Mouse (Mus musculus): ENCODE results near the gene Nup62.

Gene Nup62

DNA sequence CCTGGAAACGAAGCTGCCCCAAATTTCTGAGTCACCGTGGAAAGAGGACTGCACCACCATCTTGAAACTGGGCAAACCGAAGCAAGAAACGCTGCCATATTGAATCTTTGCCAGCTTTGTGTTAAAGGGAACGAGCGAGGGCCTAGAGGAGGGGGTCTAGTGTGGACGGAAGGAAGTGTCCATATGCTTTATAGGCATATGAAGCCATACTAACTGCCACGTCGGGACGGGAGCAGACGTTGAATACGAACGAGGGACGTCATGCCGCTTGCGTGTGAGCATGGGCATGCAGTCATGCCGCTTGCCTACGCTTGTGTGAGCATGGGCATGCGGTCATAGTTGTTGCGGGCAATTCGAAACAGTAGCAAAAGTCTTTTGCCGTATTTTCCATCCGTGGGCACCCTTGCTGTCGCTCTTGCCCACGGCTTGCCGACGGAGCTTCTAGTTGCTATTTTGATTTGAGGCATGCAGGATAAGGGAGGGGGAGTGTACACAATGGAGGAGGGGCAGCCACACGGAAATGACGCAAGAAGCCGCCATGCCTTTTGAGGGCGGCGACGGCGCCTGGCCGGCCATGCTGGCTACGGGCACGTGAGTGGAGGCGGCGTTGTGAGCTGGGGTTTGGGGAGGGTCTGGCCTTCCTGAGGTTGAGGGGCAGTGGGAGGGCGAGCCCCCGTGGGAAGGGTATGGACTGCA lies 33.7 kb downstream of the Nup62 start:
- peak; percentile 82 to 88 for DNase-seq (ENCODE audit: low spot score in 2 of 2)

DNA sequence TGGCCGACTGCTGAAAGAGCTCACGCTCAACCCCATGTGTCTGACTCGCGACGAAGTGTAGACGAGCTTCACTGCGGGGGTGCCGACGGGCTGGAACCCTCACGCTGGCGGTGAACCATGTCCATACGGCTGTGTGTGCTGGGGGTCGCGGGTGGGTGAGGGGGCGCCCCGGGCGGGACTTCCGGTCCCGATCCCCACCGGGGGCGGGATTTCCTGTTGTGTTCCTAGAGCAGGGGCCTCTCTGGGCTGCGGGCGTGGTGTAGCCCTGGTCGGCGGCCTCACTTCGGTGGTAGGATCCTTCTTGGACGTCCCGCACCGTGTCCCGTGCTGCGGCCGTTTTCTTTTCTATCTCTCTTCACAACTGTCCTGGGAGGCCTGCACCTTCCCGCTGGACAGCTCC lies 34.3 kb downstream of the Nup62 start:
- DNase-seq (ENCODE audit: low spot score in 2 of 2) = peak; percentile 65 to 66

DNA sequence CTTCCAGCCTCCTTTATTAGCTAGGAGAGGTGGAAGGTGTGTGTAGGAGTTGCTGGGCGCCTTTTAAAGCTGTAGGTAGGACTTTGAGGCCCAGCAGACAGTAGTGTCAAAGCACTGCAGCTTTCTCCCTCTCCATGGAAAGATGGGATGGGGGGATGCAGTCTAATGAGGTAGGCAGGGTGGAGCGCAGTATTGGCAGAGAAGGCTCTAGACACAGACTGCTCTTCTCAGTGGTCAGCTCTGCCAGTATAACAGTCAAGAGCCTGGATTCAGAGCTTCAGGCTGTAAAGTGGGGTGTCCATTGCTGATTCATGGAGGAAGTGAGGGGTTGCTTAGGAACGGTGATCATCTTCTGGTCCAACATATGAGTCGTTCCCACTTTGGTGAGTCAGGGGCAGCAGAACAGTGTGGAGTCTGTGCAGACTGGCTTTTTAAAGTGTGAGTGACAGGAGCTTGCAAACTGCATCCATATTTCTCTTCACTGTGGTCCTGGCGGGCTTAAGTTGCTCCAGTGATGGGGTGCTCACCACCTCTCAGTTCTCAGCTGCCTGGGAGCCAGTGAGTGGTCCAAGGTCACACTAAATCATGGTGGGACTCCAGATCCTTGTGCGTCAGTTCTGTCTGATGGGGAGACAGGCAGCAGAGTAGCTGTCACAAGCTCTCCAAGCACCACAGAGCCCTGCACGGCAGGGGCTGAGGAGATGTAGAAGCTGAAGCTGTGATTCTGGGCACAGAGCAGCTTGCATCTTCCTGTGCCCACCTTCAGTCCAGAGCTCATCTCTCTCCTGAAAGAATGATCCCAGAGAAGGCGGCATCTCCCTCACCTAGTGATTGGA lies 35.1 kb downstream of the Nup62 start:
- no peak for DNase-seq (ENCODE audit: low spot score in 2 of 2)

DNA sequence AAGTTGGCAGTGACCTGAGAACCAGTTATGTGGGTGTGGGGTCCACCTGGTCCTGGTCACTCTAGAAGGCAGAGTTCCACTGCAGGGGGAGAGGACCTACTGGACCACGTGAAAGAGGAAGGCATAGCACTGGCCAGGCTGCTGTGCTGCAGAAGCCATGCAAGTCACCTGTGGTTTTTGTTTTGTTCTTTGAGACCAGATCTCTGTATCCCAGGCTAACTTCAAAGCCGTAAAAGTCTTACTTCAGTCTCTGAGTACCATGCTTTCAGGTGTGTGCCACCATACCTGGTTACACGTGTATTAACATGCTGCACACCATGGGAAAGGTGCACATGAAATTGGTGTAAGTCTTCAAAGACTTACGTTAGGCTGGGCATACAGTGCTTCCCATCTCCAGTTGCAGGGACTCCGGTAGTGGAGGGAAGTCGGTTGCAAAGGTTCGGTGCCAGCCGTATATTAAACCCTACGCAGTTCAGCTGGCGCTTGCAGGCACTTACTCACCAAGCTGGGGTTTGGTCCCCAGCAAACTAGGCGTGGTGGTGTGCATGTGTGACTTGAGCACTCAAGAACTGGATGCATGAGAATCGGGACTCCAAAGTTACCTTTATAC lies 35.8 kb downstream of the Nup62 start:
- no peak for DNase-seq (ENCODE audit: low spot score in 2 of 2)

DNA sequence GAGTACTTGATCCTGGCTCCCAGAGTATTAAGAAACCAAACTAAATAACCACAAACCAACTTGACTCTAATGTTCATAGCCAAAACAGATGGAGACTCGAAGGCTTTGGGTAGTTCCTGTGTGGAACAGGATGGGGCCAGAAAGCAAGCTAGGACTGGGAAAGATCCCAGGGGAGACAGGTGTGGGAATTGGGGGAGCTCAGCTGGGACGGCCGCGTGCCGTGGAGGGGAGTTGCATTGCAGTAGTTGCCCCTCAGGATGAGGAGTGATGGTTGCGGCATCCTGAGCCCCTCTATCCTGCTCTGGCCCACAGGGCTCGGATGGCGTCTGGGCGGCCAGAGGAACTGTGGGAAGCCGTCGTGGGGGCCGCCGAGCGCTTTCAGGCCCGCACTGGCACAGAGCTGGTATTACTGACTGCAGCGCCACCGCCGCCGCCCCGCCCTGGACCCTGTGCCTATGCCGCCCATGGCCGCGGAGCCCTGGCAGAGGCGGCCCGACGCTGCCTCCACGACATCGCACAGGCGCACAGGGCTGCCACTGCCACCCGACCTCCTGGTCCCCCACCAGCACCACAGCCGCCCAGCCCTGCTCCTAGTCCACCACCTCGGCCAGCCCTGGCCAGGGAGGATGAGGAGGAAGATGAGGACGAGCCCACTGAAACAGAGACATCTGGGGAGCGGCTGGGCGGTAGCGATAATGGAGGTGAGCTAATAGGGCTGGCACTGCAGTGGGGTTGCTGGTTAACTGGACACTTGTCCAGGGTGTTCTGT lies 36.6 kb downstream of the Nup62 start:
- DNase-seq (ENCODE audit: low spot score in 2 of 2) = no peak

DNA sequence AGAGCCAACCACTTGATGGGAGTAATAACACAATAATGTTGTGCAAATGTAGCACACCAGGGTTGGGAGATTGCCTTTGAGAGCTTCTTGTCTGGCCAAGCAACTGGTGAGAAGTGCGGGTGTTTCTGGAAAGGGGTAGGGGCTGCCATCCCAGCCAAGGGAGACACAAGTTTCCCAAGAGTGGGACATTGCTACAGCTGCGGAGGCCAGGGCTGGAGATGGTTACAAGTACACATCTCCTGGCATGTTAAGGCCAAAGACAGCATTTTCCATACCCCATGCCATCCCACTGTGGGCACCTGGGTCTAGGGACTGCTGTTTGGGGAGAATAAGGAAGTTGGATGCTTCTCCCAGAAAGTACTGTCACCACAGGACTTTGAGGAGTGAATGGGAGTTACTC lies 37.2 kb downstream of the Nup62 start:
- DNase-seq (ENCODE audit: low spot score in 2 of 2) = no peak

DNA sequence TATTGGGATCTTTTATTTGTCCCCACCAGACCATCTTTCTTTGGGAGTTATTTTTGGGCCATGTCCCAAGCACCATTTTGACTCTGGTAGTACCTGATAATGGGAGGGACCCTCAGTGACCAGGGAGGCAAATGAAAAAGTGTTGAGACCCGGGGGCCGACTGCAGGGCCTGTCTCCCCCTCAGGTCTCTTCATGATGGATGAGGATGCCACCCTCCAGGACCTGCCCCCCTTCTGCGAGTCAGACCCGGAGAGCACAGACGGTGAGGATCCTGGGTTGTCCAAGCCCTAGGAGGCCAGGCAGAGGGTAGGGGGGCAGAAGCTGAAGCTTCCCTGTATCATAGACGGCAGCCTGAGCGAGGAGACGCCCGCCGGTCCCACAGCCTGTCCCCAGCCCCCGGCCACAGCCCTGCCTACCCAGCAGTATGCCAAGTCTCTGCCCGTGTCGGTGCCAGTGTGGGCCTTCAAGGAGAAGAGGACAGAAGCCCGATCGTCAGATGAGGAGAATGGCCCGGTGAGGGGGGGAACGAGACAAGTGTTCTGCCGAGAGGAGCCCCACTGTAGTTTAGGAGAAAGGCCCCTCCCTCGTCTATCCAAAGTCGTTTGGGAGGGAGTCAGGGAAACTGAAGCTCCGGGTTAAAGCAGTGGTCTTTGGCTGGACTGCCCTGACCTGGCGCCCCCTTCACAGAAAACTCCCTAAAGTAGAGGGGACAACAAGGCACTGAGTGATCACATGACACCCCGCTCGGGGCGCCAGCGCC lies 37.9 kb downstream of the Nup62 start:
- DNase-seq (ENCODE audit: low spot score in 2 of 2) = no peak

DNA sequence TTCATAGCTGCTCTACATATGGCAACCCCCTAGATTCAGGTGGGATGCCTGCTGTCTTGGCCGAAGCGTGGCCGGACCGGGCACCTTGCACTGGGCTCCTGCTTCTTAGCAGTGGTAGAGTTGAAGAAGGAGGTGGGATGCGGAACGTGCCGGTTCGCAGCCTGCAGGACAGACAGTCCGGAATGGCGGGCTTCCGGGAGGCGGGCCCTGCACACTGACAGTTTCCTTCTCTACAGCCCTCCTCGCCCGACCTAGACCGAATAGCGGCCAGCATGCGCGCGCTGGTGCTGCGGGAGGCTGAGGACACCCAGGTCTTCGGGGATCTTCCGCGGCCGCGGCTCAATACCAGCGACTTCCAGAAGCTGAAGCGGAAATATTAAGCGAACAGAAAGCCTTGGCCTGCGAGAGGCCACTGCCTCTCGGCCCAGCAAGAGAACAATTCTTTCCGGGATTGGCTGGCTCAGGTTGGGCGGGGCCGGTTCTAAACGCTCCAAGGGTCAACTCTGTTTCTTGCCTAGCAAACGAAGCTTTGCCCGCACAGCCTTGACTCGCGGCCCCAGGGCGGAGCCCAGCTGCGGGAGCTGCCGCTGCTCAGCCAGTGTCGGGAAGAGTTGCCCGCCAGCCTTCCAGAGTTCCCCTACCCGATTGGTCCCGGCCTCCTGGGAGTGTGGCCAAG lies 38.6 kb downstream of the Nup62 start:
- peak; percentile 84 for DNase-seq (ENCODE audit: low spot score in 2 of 2)

DNA sequence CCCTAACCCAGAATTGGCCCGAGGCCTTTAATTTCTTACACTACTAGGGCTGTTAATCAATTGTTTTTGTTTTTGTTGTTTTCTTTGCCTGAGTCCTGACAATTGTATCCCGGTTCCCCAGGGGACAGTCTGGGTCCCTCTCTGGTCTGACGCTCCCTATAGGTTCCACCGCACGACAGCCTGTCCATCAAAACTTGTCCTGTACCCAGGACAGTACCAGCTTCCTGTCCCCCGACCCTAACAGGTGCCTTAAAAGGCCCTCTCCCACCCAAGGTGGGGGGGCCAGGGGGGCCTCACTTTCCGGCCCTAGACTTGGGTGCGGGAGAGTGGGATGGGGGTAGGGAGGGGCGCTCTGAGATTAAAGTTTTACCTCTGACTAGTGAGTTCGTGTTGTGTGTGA lies 39.1 kb downstream of the Nup62 start:
- no peak for DNase-seq (ENCODE audit: low spot score in 2 of 2)

DNA sequence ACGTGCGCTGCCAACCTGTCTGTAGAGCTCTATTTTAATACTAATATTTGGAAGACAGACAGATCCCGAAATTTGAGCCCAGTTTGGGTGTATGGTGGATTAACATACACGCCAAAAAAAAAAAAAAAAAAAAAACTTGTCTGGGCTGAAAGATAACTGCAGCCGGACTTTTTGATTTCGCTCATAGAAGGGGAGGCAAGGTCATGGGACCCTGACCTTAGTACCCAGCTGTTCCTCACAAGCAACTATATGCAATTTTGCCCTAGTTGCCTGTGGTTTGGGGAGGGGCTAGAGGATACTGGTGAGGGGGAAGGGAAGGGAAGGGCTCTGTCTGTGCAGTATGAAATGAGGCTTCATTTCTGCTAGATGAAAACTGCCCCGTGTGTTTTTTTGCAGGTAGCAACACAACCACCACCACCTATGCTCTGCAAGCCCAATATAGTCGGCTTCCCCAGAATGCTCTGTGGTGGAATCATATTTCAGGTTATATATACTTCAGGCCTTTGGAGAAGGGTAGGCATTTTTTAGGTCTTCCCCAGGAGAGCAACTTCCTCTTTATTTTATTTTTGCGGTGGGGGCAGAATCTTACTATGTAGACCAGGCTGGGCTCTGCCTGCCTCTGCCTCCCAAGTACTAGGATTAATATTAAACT lies 40.5 kb downstream of the Nup62 start:
- DNase-seq (ENCODE audit: low spot score in 2 of 2) = no peak

DNA sequence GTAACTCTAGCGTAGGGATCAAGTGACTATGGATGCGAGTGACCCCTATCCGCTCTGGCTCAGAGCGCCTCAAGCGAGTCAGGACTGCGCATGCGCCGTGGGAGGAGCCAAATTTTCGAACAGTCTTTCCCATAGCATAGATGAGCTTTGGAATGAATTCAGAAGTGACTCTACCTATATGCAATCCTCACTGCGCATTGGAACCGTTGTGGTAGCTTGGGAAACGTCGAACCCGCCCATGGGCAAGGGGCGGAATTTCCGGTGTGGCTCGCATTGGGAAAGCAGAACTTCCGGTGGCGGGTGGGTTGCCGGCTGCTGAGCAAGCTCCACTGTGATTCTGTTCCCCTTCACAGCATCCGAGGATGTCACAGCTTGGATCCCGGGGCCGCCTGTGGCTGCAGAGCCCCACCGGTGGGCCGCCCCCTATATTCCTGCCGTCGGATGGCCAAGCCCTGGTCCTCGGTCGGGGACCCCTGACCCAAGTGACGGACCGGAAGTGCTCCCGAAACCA lies 41.2 kb downstream of the Nup62 start, which contains the start of gene Pnkp:
Gene Pnkp, plus strand, starts transcription at position 98 of the 511 bp plus-strand sequence.
- peak; percentile 74 to 77 for DNase-seq (ENCODE audit: low spot score in 2 of 2)

DNA sequence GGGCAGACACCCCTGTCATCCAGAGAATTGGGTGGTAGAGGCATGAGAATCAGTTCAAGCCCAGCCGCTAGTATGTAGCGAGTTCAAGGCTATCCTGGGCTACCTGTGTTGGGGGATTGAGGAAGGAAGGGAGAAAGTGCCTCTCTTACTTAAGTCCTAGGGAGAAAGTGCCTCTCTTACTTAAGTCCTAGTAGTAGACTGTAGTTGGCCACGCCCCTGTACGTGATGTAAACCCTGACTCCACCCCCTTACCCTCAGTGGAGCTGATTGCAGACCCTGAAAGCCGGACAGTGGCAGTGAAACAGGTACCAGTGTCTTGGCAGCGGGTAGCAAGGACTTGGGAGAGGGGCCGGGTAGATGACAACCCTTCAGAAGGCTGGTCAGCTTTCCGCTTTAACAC lies 42.0 kb downstream of the Nup62 start:
- no peak for DNase-seq (ENCODE audit: low spot score in 2 of 2)

DNA sequence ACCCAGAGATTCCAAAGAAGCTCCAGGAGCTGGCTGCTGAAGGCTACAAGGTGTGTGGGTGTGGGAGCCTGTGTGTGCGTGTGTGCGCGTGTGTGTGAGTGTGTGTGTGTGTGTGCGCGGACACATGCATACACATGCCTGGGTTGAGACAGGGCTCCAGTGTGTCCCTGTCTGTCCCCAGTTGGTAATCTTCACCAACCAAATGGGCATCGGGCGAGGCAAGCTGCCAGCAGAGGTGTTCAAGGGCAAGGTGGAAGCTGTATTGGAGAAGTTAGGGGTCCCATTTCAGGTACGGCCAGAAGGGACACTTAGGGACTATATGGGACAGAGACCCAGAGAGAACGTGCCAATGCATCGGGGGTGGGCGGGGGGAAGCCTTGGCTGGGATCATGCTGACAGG lies 44.0 kb downstream of the Nup62 start:
- no peak for DNase-seq (ENCODE audit: low spot score in 2 of 2)

DNA sequence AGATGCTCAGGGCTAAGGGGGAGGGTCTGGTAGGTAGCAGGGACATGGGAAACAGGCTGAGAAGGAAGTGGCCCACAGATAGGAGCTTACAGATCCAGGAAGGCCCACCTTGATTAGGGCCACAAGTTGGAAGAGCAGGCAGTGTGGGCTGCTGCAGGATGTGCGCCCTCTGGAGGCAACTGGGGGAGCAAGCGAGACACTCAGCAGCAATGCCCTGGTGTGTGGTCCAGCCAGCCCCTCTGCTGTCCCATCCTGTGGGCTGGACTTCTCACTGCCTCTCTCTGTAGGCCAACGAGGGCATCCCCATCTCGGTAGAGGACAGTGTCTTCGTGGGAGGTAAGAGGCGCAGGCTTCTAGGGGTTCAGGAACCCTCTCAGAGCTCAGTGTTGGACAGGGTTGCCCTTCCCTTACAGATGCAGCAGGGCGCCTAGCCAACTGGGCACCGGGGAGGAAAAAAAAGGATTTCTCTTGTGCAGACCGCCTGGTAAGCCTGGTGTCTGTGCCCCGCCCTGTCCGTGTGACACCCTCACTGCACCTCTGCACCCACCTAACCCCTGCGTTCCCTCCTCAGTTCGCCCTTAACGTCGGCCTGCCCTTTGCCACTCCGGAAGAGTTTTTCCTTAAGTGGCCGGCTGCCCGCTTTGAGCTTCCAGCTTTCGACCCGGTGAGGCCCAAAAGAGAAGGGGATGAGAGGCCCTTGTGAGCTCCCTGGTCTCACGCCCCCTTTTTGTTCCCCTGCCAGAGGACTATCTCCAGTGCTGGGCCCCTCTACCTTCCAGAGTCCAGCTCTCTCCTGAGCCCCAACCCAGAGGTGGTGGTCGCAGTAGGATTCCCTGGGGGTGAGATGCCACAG lies 44.9 kb downstream of the Nup62 start:
- no peak for DNase-seq (ENCODE audit: low spot score in 2 of 2)

DNA sequence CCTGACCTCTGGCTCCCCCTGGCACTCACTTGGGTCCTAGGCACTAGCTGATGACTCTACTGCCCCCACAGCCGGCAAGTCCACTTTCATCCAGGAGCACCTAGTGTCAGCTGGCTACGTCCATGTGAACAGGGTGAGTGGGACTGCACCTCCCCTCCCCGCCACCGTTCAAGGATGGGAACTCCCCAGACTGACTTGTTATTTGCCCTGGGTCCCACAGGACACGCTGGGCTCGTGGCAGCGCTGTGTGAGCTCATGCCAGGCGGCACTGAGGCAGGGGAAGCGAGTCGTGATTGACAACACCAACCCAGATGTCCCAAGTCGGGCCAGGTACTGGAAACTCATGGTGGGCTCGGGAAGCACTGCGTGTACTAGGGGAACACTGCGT lies 45.5 kb downstream of the Nup62 start:
- no peak for DNase-seq (ENCODE audit: low spot score in 2 of 2)

DNA sequence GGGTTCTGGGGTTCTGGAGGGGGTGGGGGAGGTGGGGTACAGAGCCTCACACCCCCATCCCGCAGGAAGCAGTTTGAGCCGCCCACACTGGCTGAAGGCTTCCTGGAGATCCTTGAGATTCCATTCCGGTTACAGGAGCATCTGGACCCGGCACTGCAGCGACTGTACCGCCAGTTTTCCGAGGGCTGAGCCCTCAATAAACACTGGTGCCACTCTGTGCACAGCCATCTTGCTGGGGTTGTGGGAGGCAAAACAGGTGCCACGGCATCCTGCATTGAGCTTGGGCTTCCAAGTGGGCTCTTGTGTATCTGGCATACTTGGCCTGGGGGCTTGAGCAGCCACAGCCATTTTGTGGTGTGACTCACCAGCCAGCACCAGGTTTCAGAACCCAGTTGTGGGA lies 46.5 kb downstream of the Nup62 start:
- no peak for DNase-seq (ENCODE audit: low spot score in 2 of 2)

DNA sequence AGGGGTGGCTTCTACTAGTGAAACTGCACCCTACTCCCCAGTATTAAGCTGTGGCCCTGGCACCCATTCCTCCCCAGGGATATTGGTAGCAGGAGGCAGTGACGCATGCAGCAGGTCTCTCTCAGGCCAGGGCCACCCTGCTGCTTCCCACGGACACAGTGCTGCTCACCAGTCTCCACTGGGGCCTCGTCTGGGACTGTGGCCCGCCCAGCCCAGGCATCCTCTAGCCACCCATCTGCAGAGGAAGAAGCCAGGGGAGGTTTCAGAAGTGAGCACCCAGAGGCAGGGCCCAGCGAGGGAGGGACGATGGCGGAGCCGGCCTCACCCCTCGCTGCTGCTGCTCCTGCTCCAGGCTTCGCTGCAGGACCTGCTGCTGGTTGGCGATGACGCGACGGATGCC lies 47.3 kb downstream of the Nup62 start:
- DNase-seq (ENCODE audit: low spot score in 2 of 2) = no peak

DNA sequence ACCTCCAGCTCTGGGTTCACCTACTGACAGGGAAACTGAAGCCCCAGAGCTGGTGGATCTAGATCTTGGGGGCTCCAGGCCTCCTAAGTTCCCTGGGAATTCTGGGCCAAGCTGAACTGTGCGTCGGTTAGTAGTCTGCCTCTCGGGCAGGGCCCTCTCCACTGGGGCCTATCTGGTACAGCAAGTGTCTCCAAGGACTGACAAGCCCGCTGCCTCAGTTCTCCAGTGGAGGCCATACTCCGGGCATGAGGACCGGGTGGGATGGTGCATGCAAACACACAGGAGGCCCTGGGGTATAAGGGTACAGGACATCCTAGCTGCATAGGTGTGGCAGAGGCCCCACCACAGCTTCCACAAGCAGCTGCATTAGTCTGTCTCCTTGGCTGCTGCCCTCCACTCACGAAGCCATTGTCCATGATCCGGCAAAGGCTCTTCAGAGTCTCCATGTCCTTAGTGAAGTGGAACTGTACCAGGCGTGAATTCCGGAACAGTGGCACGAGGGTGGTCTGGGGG lies 48.1 kb downstream of the Nup62 start:
- DNase-seq (ENCODE audit: low spot score in 2 of 2) = no peak
